Mouse (Mus musculus) heart, adult 18-20 months (tissue): Measurements from ENCODE around the gene Dhx37. TPM values are rescaled to one million over a fixed set of nuclear protein-coding genes. Genes with fewer than 3 reads are reported as not detected.
"Not testable (repeated sequence)": the region's sequence is repeated elsewhere in the genome, so short reads cannot be mapped to it uniquely, and the experiment has no call there.

Experiments
- DNase-seq, 2 experiments: peaks; one replicate each; pipeline ENCODE4 v3.0.0; 2021 to 2022; ENCODE audit warnings: mixed read lengths in 1 of 2
- total RNA-seq, 2 experiments: library from RNA; stranded (reverse); gene quantifications; 2 replicates each; pipeline ENCODE4 v1.2.3; 2021

Dhx37 gene
- total RNA-seq, 2 experiments from 2014 or later = 13.4 to 14.1 TPM

DNA sequence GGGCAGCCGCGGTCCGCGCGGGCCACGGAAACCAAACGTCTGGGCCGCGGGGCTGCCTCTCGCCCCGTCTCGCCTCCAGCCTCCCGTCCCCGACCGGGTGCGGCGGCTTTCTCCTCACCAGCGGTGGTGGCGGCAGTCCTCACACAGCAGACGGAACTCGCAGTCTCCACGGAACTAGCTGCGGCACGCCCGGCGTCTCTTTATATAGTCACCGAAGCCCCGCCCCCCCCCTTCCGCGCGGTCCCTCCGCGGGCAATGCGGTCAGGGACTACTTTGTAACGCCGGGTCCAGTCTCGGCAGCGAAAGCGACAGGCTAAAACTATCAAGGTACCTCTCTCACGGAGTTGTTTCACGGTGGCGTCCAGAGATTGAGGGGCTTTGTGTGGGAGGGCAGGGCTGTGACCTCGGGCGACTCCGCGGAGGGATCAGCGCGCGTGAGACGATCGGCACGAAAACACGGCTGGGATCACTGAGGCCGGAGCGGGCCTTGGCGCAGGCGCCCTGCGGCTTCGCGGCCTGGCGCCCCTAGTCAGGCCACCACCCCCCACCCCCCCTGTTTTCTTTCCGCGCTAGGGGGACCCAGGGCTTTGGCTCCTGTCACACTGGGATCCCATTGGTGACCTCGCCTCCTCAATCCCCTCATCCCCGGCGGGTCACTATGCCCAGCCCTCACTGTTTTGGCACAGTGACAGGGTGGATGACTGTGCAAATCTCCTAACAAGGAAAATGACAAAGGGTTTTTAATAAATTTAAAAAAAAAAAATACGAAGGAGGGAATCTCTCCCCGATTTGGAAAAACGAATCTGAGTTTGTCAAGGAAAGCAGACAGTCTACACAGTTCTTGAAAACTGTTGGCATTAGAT is 44.1 kb downstream of the Dhx37 start, which contains the start of gene Ubc:
Gene Ubc, minus strand, starts transcription at position 624 of the 863 bp plus-strand sequence.
- DNase-seq = peak; percentile 97

DNA sequence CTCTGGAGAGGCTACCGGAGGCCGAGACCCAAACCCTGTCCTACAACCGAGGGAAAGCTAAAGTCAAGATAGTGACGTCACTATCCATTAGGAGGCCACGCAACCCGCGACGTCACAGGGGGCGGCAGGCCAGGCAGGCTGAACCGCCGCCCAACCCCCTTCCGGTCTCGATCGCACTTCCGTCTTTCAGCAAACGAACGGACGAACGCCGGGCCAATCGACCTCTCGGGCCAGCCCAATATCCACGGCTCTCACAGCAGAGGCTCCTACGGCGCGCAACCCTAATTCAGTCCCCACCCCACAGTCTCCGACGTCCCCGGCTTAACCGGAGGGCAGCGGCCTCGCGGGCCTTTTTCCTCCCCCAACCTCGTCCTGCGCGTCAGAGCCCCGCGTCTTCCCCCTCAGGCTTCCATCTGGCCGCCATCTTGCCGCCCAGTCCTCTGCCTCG is 44.8 kb downstream of the Dhx37 start, which contains the start of gene Gm10382:
Gene Gm10382, plus strand, starts transcription at position 192 of the 448 bp plus-strand sequence.
- DNase-seq = peak; percentile 90 to 92

DNA sequence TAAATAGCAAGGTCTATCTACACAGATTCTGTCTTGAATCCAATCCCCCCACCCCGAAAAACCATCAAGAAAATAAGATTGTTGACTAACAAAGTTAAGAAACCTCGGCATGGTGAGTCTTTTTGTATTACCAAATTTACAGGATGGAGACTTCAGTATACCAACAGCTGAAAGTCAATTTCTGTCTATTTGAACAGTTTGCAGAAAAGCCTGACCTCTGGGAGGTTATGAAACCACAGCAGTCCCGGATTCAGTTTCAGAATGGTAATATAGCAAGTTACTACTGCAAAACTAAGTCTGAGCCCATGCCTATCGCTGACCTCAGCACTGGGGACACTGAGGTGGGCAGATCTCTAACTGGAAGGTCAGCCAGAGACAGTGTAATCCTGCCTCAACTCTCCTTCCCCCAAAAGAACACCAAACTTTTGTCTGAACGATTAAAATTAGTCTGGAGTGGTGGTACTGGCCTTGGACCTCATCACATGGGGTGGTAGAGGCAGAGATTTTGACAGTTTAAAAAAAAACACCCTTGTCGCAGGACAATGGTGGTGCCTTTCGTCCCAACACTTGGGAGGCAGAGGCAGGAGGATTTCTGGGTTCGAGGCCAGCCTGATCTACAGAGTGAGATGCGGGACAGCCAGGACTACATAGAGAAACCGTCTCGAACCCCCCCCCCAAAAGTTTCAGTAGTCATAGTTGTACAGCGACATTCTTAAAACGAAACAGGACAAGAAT is 45.4 kb downstream of the Dhx37 start:
- peak in 1 of 2 experiments; percentile 47 for DNase-seq

DNA sequence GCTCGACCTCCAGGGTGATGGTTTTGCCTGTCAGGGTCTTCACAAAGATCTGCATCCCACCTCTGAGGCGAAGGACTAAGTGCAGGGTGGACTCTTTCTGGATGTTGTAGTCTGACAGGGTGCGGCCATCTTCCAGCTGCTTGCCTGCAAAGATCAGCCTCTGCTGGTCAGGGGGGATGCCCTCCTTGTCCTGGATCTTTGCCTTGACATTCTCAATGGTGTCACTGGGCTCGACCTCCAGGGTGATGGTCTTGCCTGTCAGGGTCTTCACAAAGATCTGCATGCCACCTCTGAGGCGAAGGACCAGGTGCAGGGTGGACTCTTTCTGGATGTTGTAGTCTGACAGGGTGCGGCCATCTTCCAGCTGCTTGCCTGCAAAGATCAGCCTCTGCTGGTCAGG is 46.6 kb downstream of the Dhx37 start:
- not testable (repeated sequence) for DNase-seq

DNA sequence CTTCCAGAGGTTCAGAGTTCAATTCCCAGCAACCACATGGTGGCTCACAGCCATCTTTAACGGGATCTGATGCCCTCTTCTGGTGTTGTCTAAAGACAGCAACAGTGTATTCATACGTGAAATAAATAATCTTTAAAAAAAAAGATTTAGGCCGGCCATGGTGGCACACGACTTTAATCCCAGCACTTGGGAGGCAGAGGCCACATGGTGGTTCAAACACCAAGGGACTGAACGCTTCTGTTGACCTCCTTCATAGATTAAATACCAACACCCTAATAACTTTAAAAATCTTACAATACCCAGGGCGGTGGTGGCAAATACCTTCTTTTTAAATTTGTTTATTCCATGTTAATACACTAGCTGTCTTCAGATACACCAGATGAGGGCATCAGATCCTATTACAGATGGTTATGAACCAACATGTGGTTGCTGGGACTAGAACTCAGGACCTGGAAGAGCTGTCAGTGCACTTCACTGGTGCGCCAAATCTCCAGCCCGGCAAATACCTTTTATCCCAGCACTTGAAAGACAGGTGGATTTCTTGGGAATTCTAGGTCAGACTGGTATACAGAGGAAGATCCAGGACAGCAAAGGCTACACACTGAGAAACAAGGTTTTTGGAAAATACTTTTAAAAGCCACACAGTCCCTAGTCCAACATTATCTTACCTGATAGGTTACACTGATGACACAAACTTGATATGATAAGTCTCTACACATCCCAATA is 48.5 kb downstream of the Dhx37 start:
- DNase-seq = no peak

DNA sequence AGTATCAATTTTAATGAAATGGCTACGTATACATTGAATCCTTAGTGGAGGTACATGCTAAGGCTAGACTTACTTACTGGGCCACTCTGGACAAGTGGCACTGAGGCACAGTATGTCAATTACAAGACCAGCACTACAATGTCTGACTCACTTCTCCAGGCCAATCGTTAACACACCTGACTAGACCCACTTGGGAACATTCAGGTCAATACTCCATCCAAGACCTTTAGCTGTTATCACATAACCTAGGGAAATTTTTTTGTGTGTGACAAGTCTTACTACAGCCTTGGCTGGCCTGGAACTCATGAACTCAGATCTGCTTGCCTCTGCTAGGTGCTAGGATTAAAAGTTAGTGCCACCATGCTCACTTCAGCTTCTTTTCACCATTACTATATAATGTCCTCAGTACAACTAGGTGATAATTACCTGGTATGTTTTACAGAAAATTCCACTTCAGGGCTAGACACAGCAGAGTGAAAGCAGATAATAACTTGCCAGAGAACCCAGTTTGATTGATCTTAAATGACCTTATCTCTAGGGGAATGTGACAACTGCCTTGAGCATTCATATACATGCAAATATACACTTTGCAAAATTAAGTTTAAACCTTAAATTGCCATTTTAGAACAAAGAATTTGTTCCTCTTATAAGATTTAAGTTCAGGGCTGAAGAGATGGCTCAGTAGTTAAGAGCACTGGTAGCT is 49.3 kb downstream of the Dhx37 start:
- DNase-seq = no peak

DNA sequence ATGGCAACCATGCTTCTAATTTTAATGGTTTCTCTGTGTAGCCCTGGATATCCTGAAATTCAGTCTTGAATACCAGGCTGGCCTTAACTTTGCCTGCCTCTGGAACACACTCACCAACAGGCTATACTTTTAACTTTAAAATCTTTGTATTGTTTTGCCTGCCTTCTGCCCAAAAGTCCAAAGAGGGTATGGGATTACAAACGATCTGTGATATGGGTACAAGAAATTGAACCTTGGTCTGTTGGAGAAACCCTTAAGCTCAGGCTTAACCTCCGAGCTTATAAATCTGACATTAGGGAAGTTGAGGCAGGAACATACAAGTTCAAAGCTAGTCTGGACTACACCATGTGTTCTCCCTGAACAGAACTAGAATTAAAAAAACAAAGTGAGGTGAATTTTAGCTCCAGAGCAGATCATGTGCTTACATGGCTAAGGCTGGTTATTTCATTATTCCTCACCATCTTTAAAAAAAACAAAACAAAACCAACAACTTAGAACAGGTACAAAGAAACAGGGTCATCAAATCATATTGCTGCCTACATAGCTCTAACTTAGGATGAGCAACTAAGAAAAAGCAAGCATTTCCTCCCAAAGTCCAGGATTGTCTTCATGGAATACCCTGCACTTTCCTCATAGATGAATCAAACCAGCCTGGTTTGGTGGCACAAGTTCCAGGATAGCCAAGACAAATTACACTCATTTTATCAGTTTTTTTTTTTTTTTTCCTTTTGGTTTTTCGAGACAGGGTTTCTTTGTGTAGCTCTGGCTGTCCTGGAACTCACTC is 50.1 kb downstream of the Dhx37 start:
- no peak for DNase-seq

DNA sequence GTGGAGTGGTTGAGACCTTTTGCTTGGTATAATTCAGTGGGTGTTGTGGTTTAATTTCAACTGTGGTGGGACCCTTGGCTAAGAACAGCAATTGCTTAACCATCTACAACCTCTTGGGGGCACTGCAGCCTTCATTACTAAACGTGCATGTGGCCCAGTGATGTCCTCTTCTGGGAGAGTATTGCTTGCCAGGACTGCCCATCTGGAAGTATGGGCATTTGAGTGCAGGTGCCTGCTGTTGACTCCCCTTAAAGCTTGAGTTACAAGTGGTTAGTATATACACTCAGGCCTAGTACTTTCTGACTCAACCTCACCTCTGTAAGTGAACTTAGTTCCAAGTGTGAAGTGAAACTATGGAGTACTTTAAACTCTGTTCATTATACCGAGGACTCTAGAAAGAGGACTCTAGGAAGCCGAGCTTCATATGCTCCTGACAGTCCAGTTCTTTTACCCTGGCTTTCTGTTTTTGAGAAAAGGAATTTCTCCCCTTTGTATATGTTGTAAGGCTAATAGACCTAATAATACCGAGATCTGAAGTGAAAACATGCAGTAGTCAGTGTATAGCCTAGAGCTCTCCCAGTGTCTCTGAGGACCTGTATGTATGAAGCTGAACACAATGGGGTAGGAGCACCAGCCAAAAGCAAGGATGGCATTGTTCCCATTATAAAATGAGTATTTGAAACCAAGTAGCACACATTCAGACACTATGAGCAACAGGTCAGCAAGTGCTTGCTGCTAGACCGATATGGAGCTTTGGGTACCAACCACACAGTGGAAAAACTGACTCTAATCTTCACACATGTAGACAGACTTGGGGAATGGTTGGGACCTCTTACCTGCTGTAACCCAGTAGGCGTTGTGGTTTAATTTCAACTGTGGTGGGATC is 51.0 kb downstream of the Dhx37 start:
- peak; percentile 73 to 74 for DNase-seq

DNA sequence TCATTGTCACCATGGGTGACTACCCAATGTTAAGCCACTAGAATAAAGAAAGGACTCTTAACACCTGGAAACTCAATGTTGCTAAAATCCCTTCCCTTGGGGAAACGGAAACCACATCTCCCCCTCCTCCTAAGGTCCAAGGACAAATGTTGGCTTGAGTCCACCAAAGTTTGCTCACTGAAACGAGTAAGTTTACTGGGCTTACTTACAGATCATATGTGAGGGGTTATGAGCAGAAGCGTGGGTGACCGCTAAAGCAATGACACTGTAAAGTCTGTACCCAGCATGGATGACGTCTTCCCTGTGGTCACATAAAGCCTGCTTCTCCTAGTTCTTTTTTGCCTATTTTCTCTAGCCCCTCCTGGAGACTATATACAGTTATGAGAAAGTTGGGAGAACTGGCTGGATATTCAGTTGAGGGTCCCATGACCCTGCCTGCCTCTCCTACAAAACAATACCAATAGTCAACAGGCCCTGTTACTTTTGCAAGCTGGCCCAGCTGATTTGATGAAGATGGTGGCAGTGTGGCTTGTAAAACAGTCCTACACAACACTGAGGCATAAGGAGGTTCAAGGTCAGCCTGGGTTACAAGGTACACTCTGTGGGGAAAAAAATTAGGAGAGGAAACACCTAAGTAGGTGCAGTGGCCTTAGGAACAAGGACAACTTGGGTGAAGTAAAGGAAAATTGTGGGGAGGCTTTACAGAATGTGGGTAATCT is 51.8 kb downstream of the Dhx37 start:
- DNase-seq = no peak

DNA sequence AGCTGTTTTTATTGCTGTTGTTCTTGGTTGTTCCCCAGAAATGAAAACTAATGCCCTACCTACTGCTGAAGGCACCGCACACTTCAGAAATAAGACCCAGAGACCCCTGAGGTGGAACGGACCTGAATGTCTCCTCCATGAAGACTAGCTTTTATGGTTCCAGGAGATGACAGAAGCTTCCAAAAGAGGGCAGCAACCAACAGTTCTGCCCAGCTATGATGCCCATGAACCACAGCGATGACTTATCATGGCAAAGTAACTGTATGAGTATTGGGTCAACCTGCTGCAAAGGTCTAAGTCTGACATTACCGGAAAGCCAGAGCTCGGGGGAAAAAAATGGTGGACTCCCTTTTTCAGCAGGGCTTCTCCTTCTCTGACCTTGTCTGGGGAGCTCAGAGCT is 55.0 kb downstream of the Dhx37 start:
- no peak for DNase-seq

DNA sequence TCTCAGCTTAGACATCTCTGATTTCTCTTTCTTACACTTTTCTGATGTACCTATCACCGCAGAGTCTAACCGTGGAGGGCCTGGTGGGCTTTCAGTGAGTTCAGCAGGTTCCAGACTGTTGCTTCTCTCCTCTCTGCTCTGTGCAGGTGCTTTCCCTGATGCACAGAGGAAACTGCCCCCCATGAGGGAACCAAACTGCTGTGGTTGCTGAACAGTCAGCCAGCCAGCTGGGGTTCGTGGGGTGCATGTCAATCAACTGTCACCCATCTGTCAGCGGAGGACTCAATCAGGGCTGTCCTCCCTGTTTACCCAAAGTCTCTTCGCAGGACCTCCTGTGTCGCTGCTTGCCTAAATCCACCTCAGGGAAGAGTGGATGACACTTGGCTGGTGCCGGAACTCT is 56.7 kb downstream of the Dhx37 start:
- DNase-seq = no peak

DNA sequence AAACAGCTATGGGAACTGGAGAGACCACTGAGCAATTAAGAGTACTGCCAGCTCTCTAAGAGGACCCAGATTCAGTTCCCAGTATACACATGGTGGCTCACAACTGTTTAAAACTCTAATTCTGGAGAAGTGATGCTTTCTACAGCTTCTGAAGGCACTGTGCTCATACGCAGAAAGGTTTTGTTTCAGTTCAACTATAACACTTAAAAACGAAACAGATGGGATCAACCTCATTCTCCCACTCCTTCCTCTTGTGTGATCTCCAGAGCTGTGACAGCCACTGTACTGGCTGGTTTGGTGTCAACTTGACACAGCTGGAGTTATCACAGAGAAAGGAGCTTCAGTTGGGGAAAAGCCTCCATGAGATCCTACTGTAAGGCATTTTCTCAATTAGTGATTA is 58.0 kb downstream of the Dhx37 start:
- DNase-seq = no peak

DNA sequence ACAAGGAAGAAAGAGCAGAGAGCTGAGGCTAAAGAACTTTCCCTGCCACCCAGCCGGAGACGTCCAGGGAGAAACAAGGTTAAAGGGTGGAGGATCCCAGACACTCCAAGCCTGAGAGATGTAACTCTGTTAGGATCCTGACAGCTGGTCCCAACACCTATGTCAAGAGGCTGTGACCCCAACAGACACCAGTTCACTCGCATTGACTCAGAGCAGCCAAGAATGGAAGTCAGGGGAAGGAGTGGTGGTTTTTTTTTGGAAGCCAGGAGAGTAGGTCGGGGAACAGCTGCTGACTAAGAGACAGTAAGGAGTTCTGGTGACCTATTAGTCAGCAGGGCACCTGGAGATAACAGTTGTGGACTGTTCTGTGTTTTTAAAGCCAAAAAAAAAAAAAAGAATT is 61.9 kb downstream of the Dhx37 start:
- DNase-seq = no peak

DNA sequence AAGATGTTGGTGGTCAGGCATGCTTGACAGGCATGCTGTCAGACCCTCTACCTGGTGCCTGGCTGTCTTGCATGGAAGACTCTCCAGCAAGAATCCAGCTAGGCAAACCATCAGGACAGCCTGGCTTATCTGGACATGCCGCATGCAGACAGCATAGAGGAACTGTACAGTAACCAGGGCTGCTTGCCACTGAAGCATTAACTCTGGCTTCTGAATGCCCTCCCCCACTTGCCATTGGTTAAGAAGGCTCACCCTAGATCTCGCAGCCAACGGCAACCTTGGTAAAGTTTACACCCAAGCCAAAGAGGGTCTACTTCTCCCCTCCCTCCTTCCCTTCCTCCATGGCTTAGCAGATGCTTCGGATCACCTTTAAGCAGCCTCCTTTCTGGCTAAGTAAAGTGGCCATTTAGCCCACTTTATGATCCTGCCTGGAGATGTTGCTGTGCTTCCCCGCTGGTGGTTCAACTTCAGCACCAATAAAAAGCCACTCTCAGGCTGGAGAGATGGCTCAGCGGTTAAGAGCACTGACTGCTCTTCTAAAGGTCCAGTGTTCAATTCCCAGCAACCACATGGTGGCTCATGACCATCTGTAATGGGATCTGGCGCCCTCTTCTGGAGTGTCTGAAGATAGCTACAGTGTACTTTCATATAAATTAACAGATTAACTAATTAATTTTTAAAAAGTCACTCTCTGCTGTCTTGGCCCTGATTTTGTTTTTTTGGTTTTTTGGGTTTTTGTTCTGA is 62.8 kb downstream of the Dhx37 start:
- no peak for DNase-seq

DNA sequence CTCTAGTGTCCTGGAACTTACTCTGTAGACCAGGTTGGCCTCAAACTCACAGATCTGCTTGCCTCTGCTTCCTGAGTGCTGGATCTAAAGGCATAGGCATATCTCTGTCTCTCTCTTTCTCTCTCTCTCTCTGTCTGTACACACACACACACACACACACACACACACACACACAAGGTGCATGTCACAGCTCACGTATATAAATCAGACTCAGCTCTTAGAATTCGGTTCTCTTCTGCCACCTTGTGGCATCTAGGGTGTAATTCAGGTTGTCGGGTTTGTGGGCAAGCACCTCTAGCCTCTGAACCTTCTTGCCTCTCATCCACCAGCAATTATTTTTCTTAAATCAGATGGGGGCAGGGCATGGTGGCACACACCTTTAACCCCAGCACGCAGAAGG is 65.4 kb downstream of the Dhx37 start:
- peak; percentile 66 to 80 for DNase-seq

DNA sequence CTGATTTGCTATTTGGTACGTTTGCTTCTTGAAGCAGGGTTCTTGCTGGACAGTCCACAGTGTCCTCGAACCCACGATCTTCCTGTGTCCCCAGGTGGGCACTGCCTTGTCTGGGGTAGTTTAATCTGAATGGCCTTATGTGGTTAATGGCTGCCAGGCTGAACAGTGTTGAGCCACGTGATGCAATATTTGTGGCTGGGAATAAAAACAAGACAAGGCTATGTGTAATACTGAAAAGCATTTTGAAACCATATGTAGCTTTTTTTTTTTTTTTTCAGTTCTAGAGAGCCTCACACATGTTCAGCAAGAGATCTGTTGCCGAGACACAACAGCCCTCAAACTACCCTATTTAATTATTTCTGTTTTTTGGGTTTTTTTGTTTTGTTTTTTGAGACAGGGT is 65.8 kb downstream of the Dhx37 start:
- DNase-seq = no peak

DNA sequence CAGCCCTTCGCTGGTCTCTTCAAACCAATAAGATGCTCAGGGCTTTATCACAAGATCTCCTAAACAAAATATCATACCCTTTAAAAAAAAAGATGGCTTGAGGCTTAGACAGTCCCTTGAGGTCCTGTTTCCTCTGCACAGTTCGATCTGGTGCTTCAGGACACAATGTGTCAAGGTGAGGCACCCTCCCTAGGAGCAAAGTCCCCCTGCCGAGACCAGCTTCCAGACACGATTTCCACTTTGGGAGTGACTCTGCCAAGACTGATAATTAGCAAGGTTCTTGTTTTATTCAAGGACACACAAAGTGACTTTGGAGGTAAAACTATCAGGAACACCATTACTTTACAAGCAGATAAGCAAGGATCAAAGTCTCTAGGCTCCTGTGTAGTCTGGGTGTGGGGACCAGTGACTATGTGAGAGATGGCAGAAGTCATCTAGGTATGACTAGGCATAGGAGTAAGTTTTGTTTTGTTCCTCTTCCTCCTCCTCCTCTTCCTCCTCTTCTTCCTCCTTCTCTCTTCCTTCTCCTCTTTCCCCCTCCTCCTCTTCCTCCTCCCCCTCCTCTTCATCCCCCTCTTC is 69.0 kb downstream of the Dhx37 start:
- DNase-seq = no peak

DNA sequence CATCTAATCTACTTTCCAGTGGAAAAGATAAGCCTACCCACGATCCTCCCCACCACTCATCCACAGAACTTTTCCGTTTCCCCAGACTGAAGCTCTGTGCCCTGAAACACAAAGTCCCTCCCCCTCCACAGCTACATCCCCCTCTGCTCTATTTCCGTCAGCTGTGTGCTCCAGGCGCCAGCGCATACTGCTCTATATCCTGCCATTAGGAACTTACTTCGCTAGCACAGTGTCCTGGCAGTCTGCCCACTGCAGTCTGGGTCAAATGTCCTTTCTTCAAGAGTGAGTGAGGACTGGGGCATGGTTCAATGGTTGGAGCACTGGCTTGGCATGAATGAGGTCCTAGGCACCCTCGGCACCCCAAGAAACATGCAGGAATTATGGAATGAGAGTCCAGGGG is 70.0 kb downstream of the Dhx37 start:
- DNase-seq = peak; percentile 38 to 62
